Mouse (Mus musculus) lung, postnatal 25 days (tissue): ENCODE results near the gene Psmc2.

Source experiments
- DNase-seq: peaks from one replicate; pipeline ENCODE4 v3.0.0; 2022; ENCODE audit warnings: low spot score

The Psmc2 gene

DNA sequence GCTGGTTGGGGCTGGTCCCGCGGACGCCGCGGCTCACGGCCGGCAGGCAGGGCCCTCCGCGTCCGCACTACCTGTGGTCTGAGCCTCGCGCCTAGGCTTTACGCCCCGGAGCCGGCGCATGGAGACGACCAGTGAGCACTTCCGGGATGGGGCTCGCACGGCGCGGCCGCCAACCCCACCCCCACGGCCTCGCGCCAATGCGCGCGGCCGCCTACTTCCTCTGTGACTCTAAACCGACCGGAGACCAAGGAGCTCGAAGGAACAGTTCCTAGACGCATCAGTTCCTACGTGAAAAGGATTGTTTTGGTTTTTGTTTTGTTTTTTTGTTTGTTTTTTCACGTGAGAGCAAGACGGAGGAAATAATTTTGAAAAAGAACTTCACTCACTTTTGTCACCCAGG, at the start of gene Psmc2, which contains the start of gene Dnajc2:
Gene Psmc2, plus strand, starts transcription at position 231 of the 400 bp plus-strand sequence.
Gene Dnajc2, minus strand, starts transcription at position 199 of the 400 bp plus-strand sequence.
- peak; percentile 89 for DNase-seq

DNA sequence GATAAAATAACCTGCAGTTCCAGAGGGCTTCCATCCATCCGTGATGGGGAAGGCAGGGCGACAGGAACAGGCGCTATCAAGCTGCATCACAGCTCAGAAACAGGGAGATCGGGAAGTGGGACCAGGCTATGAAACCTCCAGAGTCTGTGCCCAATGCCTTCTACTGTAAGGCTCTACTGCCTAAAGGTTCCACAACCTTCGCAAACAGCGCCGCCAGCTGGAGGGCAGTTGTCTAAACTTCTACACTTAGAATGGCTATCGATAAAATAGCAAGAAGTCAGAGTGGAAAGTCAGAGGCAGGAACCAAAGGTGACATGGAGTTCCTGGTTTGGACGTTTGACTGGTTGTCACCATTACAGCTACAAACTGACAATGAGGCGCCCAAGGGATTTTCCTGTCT, 49.5 kb upstream of the Psmc2 start:
- peak; percentile 62 for DNase-seq

DNA sequence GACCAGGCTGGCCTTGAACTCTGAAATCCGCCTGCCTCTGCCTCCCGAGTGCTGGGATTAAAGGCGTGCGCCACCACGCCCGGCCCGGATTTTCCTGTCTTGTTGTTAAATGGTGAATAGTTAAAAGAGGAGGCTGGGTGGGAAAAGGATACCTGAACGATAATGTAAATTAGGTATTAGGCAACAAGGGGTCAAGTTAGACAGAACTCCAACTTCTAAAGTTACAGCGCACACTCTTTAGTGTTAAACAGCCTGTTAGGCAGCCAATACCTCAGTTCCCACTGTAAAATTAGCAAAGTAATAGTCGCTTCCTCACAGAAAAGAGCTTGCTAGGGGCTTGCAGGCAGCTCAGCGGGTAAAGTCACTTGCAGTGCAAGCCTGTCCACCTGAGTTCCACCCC, 49.0 kb upstream of the Psmc2 start:
- no peak for DNase-seq

DNA sequence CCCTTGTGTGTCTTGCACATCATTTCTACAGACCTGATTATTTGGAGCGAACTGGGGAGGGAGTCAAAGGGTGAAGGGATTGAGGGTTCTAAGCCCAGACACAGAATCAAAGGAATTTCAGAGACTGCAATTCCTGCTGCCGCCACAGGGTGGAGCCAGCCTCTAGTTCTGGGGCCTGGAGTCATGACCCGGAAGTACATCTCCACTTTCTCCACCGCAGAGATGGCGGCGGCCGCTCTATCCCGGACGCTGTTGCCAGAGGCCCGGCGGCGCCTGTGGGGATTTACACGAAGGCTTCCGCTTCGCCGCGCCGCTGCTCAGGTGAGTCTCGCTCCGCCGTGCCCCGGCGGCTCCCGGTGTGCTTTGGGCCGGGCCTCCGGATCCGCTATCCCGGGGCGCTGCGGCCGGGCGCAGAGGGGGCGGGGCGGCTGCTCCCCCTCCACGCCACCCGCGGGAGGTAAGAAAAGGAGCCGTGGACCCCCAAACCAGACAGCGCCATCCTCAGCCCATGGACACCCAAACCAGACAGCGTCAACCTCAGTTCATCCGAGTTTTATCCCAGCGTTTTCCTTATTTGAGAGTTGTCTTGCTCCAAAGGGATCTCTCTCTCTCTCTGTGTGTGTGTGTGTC, 48.0 kb upstream of the Psmc2 start, which contains the start of gene Pmpcb:
Gene Pmpcb, plus strand, starts transcription at position 186 of the 630 bp plus-strand sequence.
- peak; percentile 90 for DNase-seq

GRCm38 (mm10) chr5:21737620-21738019, 47.5 kb upstream of the Psmc2 start:
- DNase-seq: no peak

DNA sequence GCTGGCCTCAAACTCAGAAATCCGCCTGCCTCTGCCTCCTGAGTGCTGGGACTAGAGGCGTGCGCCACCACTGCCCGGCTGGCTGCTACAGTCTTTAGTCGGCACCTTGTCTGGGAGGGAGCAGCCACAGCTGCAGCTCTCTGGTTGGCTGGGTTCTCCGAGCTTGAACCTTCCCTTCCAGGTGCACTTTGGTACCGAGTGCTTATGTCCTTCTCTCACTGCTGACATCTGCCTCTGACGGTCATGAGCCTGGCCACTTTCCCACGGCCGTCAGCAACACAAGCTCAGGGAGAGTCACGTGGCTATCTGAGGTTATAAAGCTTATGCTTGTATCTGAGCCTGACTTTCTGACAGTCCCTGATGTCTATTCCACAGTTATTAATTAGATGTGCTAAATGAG, 46.0 kb upstream of the Psmc2 start:
- DNase-seq: no peak

DNA sequence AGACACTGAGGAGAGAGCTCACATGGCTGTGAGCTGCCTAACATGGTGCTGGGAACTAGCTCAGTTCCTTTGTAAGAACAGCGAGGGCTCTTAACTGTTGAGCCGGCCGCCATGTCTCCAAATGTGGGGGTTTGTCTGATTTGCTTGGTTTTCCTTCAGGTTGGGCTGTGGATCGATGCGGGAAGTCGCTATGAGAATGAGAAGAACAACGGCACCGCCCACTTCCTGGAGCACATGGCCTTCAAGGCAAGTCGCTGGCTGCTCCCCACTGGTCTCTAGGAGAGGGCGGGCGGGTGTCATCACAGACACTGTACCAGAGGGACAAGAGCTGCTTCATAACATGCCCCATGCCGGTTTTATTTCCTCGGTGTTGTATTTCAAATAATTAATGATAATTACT, 45.2 kb upstream of the Psmc2 start:
- no peak for DNase-seq

DNA sequence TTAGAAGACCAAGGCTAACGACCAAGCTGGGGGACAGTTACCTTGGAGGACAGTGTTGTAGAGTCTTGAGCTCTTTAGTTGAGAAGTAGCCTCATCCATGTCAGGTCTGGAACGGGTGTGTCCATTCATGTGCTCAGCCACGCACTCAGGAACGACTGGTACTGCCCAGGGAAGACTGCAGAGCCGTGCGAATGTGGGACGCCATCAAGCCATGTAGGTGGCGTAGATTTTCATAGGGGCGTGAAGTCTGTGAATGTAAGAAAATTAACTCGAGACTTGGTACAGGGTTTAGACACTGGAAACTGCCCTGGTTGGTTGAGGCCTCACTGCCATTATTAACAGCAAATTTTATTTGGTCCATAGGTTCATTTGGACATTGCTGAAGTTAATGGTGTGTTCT, 41.5 kb upstream of the Psmc2 start:
- no peak for DNase-seq

GRCm38 (mm10) chr5:21744651-21745050, 40.4 kb upstream of the Psmc2 start:
- DNase-seq: no peak

GRCm38 (mm10) chr5:21745966-21746365, 39.1 kb upstream of the Psmc2 start:
- DNase-seq: no peak

DNA sequence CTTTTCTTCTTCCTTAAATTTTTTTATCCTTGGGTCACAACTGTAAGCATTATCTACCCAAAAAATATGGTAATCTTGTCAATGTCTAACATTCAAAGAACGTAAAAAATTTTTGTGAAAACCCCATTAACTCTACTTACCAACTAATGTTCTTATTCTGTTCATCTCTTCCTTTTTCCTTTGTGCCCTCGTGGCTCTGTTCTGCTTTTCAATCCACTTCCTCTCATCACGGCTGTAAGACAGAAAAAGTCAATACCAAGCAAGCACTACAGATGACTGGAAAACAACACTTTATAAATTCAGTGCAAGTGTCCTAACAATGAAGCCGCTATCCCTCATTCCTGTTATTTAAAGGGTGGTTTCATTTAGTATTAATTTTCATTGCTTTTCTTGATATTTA, 16.6 kb upstream of the Psmc2 start:
- DNase-seq: no peak

DNA sequence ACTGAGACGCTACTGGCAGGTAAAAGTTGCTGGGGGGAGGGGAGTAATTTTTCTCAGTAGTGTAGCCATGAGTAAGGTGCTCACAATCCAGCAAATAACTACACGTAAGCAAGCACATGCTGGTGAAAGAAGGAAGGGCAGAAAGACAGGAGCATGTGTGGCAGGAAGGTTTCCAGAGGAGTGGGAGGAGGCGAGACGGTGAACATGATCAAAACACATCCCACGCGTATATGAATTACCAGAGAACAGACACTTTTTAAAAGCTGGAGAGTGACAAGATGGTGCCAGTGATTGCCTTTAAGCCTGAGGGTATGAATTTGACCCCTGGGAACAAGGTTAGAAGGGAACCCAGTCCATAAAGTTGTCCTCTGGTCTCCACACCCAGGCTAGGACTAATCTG, 15.2 kb upstream of the Psmc2 start:
- DNase-seq: no peak

DNA sequence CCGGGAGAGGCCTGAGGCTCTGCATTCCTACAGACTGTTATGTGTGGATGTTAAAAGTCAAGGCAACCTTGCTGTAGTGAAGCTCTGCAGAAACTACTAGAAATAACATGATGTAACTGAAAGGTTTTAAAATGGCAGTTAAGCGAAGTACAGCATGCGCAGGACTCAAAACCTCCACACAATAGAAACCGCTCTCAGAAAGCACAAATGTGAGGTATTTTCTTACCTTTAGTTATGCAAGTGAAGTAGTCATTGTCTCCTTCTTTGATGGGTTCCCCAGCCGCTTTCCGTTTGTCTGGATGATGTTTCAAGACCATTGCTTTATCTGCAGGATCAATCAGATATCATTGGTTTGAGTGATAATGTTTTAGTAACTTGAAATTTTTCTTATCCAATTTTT, 8.6 kb upstream of the Psmc2 start:
- no peak for DNase-seq

GRCm38 (mm10) chr5:21784161-21785052, 676 bp upstream of the Psmc2 start:
- no peak for DNase-seq

DNA sequence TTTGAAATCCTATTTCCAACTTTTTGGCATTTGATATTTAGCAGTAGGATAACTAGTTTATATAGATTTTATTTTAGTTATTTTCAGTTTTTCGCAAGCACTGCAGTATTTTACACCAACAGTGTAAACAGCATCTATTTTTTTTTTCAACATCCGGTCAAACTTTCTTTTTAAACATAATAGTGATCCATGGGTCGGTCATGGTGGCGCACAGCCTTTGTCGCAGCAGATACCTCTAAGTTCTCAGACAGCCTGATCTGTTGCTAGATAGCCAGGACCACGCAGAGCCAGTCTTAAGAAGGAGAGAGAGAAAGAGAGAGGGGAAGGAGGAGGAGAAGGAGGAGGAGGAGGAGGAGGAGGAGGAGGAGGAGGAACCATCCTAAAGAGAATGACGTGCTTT, 693 bp downstream of the Psmc2 start:
- no peak for DNase-seq

DNA sequence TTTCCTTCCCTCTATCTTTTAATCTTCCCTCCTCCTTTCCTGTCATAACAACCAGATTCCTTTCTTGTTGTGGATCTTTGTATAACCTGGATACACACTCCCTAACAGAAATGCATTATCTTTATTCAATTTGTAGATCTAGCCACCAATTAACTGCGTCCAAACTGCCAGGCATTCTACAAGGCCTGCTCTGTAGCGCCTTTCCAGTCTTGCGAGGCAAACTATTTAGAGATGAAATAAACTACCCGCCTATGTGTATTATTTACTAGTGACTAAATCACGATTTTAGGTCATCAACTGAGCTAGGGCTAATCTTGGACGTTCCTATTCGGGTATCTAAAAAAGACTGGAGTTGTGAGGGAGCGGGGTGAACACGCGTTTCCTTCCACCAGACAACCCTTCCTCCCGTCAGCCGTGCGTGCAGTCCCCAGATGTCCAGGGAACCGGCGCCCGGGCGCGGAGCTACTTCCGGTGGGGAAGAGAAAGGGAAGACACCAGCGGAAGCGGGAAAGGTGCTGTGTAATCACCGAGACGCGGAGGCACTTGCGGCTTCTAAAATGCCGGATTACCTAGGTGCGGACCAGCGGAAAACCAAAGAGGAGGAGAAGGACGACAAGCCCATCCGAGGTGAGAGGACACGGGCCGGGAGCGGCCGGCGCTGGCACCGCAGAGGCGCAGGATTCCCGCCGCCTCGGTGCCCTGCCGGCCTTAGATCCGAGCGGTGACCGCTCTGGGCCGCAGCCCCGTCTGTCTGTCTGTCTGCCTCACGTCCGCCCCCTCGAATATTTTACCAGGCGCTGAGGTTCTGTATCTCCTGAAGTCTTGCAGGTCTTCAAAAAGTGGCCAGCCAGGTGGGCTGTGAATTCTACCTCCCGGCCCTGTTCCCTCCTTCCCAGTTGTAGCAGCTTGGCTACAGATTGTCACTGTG, 1.4 kb downstream of the Psmc2 start:
- peak; percentile 93 for DNase-seq

- DNase-seq: no peak
Observed at GRCm38 (mm10) chr5:21787186-21788105, 2.4 kb downstream of the Psmc2 start.

- DNase-seq: no peak
Observed at GRCm38 (mm10) chr5:21789061-21789460, 4.0 kb downstream of the Psmc2 start.

- no peak for DNase-seq
Observed at GRCm38 (mm10) chr5:21792166-21792565, 7.1 kb downstream of the Psmc2 start.

- no peak for DNase-seq
Observed at GRCm38 (mm10) chr5:21802907-21803306, 17.8 kb downstream of the Psmc2 start.

- DNase-seq: no peak
Observed at GRCm38 (mm10) chr5:21803691-21804188, 18.7 kb downstream of the Psmc2 start.
